Mouse (Mus musculus) left cerebral cortex, adult 18-20 months (tissue): Measurements from ENCODE around the gene Psip1. TPM values are rescaled to one million over a fixed set of nuclear protein-coding genes. Genes with fewer than 3 reads are reported as not detected.
"Not testable (repeated sequence)": the region's sequence is repeated elsewhere in the genome, so short reads cannot be mapped to it uniquely, and the experiment has no call there.

Experiments used
- DNase-seq, 2 experiments: peaks; one replicate each; pipeline ENCODE4 v3.0.0; 2021 to 2022; ENCODE audit warnings: low spot score in 2 of 2, mixed read lengths in 1 of 2
- long read RNA-seq, 2 experiments: library from polyadenylated mRNA; stranded (forward); transcript quantifications; one replicate each; pipeline ENCODE4 v2.0.0; 2021
- total RNA-seq, 2 experiments: library from RNA; stranded (reverse); gene quantifications; 2 replicates each; pipeline ENCODE4 v1.2.3; 2021

Psip1 gene
- total RNA-seq, result 100 to 1,000 TPM; 207 to 210 TPM
- long read RNA-seq, experiment 1, transcript Psip1-202 (11 exons, 1,973 nt), result major isoform, 84 of 280 reads
- long read RNA-seq, experiment 1, transcript Psip1-201 (16 exons, 3,251 nt), result minor isoform, 60 of 280 reads
- long read RNA-seq, experiment 1, transcript Psip1-203 (11 exons, 1,898 nt), result minor isoform, 43 of 280 reads
- long read RNA-seq, experiment 1, partial matches to known transcripts, result 72 of 280 reads
- long read RNA-seq, experiment 1, other reads (novel, unspliced or antisense), result 21 of 280 reads
- long read RNA-seq, experiment 2, transcript Psip1-203 (11 exons, 1,898 nt), result minor isoform, 26 of 195 reads
- long read RNA-seq, experiment 2, transcript Psip1-202 (11 exons, 1,973 nt), result major isoform, 44 of 195 reads
- long read RNA-seq, experiment 2, transcript Psip1-201 (16 exons, 3,251 nt), result major isoform, 44 of 195 reads
- long read RNA-seq, experiment 2, partial matches to known transcripts, result 60 of 195 reads
- long read RNA-seq, experiment 2, other reads (novel, unspliced or antisense), result 20 of 195 reads

DNA sequence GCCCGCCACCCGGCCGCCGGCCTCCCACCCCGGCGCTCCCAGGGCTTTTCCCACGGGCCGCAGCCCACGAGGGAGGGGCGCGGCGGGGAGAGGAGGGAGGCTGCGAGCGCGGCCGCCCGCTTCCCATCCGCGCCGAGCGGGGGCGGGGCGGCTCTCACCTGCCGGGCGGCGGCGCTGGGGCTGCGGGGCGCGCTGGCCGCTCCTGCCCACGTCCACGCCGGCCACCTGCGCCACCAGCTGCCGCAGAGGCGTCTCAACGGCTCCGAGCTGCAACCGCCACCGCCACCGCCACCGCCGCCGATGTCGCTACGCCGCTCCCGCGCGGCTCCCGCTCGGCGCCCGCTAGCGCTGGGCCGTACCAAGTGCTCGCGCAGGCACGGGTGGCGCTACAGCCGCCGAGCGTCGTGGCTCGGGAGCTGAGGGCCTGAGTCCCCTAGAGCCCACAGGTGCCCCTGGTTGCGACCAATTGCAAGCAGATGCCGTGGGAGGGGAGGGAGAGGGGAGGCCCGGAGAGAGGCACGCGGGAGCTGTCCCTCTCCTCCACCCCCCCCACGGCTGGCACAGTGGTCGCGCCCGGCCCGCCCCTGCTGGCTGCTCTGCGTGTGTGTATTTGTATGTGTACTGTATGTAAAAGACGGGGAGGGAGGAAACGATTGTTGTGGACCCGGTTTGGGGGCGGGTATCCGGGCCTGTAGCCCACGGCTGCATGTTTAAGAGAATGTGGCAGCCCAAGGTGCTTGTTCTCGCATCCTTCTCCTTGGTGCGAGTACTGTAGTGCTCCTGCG, at the start of gene Psip1:
Gene Psip1 (minus strand): TSS at position 343 of the 785 bp plus-strand sequence.
- peak; percentile 88 to 91 for DNase-seq

DNA sequence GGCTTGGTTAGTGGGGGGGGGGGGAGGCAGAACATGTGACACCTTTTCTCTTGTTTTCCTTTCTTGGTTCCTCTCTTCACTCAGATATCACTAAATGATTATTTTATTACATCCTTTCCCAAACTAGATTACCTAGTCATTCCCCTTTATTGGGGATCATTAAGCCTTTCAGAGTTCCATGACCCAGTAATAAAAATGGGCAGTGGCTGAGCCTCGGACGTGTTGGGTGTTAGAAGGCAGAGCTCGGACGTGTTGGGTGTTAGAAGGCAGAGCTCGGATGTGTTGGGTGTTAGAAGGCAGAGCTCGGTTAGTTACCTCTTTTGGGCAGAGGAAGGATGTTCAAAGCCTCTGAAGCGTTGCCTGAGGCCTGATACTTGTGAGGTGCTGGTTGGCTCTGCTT, 47.8 kb upstream of the Psip1 start:
- no peak for DNase-seq

DNA sequence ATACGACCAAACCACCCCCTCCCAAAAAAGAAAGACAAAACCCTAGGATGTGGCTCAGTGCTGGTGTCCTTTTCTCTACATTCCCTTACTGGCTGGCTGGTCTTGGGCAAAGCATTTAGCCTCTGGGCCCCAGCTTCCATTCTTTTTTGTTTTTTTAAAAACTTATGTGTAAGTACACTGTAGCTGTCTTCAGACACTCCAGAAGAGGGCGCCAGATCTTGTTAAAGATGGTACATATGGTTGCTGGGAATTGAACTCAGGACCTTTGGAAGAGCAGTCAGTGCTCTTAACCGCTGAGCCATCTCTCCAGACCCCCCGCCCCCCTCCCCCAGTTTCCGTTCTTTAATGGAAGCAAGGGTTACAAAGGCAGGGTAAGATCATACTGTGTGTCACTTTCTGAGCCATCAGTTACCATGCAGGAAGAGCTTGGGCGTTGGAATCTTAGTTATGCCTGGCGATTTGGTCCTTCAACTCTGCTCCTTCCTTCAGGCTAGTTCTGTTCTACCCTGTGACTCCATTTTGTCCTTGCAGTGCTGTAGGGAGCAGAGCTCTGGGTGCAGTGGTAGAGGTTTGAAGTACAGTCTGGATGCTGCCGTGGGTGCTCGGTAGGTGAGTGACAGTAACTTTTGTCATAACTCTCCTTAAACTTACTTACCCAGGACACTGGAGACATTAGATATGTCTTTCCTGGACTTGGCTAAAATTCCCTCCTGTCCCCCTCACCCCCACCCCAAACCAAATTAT, 47.1 kb upstream of the Psip1 start:
- no peak for DNase-seq

DNA sequence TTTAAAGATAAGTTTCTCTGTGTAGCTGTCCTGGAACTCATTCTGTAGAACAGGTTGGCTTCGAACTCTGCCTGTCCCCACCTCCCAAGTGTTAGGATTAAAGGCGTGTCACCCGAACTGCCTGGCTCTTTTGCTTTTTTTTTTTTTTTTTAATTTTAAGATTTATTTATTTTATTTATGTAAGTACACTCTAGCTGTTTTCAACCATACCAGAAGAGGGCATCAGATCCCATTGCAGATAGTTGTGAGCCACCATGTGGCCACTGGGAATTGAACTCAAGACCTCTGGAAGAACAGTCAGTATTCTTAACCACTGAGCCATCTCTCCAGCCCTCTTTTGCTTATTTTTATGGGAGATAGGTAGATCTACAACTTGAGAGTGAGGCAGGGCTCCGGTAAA, 43.8 kb upstream of the Psip1 start:
- DNase-seq, result not testable (repeated sequence)

DNA sequence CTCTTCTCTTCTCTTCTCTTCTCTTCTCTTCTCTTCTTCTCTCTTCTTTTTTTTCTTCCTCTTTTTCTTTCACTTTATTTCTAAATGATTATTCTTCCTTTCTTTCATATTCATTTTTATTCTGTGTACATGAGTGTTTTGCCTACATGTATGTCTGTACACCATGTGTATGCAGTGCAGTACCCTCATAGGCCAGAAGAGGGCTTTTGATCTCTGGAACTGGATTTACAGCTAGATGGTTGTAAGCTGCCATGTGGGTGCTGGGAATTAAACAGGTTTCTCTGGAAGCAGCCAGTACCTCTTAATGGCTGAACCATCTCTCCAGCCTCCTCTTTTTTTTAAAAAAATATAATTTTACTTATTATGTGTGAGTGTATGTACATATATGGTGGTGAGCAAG, 41.7 kb upstream of the Psip1 start:
- DNase-seq, result peak in 1 of 2 experiments; percentile 20

DNA sequence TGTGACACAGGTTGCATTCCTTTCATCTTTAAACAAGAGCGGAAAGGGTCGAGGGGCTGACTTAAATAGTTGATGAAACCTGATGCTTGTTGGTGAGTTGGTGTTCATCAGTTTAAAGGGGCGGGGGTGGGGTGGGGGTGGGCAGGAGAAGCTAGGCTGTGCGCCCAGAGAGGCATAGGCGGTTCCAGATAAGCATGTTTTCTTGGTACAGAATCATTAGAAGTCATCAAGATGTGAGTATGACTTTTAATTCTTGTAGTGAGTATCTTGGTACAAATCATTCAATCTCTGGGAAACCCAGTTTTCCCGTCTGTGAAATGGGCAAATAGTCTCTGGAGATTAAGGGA, 40.7 kb upstream of the Psip1 start:
- DNase-seq, result no peak

DNA sequence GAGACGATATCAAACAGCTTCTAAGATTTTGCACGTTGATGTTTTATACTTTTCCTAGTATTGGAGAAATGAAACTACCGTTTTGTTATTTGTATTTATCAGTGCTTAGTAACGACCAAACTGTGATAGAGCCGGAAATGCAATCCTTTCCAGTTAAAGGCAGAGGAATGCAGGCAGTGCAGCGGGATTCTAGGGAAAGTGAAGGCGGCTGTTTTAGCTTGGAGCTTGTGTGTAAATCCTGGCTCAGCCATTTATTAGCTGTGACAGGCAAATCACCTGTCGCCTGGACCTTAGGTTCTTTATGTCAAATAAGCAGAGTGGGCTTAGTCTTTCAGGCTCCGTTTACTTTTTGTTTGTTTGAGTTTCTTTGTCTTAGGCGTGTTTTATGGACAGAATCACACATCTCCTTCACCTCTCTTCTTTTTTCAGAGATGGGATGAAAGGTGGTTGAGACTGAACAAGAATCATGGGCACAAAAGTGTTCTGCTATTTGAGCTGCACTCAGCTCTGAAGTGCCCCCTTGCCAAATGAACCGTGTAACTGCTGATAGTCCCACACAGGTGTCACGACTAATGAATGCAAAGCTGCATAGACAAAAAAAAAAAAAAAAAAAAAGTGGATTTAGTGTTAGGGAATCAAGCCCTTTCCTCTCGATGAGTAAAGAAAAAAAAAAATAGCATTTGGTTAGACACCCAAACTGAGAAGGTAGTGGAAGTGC, 40.2 kb upstream of the Psip1 start:
- DNase-seq, result no peak

DNA sequence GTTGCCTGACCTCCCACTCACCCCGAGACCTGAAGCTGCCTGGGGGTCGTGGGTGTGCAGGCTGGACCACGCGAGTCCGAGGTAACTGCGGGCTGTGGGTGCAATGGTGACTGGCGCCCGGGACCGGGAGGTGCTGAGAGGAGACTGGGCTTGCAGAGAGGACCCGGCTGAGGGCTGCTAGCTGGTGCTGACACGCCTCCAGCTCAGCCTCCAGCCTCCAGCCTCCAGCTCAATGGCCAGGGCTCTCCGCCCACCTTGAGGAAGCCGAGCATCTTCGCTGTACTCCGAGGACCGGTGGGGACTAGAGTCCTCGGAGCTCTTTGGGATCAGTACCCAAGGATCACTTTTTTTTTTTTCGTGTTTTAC, 39.4 kb upstream of the Psip1 start:
- peak in 1 of 2 experiments; percentile 56 for DNase-seq

DNA sequence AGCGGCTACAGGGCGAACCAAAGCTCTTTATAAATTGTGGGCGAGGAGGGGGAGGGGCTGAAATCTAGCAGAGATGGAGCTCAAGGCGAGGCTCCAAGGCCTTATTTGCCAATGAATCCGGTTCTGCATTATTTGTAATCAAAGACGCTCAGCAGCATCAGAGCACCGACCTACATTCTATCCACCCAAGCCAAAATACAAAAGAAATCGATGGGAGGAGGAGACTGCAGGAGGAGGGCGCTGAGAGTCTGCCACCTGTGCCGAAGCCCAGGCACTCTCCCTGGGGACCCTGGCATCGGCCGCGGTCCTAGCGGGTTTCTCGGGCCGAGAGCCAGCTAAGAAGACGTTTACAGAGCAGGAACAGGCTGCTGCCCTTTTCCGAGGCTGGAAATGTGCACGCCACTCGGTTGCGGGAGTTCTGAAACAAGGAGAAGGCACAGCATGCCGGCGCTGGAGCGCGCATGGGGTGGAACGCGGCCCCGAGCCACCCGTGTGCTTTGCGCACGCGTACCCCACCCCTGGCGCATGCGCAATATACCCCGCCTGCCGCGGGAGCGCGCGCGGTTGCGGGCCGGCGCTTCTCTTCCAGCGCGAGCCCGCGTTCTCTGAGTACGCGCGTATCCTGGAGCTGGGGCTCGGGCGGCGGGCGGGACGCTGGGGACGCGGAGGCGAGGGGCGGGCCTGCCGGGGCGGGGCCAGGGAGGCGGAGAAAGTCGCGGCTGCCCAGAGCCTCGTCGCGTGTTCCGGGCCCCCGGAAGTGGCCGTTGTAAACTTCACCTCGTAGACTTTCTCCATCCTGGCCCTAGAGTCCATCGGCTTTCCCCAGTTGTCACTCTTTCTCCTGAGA, 38.8 kb upstream of the Psip1 start, which contains the start of gene Ccdc171:
Gene Ccdc171 (plus strand): TSS at position 703 of the 847 bp plus-strand sequence.
- peak; percentile 90 to 94 for DNase-seq

DNA sequence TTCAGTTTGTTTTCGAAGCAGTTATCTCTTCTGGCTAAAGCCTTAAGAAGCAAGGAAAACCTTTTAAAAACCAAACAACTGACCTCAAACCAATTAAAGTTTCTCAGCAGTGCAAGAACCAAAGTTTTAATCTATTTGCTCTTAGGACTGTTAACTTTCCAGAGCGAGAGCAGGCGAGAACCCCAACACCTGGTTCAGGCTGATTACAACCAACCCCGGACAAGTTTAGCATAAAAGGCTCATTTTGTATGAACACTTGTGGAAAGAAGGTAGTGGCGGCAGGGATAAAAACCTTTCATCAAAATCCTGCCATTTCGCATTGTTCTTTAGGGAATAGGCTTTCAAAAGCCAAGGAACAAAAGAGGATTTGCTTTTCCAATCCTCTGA, 38.2 kb upstream of the Psip1 start:
- no peak for DNase-seq

DNA sequence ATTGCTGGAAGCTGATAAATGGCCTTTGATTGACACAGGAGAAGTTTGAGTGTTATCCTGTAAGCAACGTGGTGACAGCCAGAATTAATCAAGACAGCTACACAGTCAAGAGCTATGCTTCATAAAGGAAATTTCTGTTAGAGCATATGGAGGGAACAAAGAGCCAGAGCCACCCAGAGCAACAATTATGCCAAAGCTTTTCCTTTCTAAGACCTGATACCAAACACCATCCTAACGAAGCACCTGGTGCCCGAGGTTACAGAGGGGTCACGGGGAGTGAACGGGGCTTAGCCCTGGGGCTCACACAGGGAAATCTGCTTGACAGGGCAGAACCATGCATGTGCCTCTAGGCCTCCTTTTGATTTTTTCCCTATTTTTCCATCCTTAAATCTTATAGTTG, 35.8 kb upstream of the Psip1 start:
- no peak for DNase-seq

DNA sequence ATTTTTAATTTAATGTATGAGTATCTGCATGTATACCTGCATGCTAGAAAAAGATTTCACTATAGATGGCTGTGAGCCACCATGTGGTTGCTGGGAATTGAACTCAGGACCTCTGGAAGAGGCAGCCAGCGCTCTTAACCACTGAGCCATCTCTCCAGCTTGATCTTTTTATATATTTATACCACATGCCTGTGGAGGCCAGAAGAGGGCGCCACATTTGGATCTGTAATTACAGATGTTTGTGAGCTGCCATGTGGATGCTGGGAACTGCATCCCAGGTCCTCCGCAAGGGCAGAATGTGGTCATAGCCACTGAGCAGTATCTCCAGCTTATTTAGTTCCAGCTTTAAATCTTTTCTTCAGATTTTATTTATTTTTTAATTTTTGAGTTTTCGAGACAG, 34.0 kb upstream of the Psip1 start:
- DNase-seq, result no peak

DNA sequence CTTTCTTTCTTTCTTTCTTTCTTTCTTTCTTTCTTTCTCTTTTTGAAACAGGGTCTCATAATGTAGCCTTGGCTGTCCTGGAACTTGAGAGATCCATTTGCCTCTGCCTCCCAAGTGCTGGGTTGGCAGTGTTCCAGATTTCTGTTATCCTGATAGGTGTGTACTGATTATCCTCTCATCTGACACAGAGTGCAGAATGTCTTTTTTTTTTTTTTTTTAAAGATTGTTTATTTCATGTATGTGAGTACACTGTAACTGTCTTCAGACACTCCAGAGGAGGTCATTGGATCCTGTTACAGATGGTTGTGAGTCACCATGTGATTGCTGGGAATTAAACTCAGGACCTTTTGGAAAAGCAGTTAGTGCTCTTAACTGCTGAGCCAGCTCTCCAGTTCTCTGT, 33.5 kb upstream of the Psip1 start:
- DNase-seq, result no peak

DNA sequence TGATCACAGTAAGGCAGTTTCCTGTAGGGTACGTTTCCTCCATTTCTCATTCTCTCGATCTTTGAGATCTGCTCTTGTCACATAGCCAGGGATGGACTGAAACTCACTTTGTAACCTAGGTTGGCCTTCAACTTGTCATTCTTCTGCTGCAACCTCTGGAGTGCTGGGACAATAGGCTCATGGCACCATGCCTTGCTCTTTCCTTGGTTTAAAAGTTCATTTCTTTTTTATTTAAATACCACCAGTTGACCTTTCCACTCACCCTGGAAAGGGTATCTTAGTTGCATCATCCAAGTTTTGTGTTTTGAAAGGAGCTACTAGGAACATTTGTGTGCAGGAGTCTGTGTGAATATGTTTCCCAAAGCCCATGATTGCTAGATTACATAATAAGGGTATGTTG, 32.9 kb upstream of the Psip1 start:
- DNase-seq, result no peak

DNA sequence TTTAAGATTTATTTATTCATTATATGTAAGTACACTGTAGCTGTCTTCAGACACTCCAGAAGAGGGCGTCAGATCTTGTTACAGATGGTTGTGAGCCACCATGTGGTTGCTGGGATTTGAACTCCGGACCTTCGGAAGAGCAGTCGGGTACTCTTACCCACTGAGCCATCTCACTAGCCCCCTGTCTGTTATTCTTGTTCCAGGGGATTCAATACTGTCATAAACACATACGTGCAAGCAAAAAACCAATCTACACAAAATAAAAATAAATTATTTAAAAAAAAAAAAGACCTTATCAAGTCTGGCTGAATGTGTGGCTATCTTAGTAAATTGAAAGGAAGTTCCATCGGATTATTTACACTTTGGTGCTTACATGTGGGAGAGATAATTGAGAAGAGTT, 29.9 kb upstream of the Psip1 start:
- not testable (repeated sequence) for DNase-seq

DNA sequence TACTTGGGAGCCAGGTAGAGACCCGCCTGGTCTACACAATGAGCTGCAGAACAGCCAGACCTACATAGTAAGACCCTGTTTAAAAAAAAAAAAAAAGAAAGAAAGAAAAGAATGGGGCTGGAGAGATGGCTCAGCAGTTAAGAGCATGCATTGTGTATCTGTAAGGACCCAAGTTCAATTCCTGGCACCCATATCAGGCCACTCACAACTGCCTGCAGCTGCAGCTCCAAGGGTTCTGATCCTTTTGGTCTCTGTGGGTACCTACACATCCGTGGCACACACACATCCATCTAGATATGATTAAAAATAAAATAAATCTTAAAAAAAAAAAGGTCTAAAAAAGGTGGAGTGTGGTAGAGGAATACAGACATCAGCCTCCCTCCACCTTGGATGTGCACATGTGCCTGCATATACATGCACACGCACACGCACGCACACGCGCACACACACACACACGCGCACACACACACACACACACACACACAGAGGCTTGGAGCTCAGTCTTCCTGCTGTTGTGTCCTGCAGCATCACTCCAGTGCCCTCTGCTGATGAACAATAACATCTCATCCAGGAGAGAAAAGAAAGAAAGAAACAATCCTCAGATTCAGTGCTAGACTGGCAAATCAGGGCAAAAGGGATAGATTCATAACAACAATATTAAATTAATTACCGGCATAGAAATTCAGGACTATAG, 28.9 kb upstream of the Psip1 start:
- DNase-seq, result peak in 1 of 2 experiments; percentile 6

DNA sequence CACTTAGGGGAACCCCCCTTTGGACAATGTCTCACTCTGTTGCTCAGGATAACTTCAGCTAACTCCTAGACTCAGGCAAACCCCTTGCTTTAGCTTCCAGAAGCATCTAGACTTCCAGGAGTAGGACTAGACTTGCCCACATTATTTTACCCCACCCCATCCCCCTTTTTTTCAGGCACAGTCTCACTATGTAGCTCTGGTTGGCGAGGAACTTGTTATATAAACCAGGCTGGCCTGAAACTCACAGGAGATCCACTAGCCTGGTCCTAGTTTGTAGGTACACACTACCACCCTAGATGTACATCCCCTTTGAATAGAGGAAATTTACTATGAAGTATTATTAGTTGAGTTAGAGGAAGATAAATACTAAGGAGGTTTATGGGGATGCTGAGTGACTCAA, 27.9 kb upstream of the Psip1 start:
- no peak for DNase-seq

DNA sequence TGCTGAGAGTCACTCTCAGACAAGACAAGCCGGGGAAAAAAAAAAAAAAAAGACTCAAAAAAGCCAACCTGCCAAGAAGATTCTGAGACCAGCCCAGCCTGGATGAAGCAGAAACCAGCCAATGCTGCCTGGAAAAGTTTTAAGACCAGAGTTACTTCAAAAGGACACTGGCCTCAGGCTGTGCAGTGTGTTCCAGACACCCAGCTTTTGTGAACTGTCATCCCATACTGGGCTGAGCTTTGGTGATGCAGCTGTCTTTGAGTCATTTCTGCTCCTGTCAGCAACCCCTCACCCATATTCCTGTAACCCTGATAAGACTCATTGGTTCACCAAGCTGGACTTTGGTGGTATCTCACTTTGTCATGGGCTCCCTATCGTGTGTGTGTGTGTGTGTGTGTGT, 26.4 kb upstream of the Psip1 start:
- no peak for DNase-seq

DNA sequence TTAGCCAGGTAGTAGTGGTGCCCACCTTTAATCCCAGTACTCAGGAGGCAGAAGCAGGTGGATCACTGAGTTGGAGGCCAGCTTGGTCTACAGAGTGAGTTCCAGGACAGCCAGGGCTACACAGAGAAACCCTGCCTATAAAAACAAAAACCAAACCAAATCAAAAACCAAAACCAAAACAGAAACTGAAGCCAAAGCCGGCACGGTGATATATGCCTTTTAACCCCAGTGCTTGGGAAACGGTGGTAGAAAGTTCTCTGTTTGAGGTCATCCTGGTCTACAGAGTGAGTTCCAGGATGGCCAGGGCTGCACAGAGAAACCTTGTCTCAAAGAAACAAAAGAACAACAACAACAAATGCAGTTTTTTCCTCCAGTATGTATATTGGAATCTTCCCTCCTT, 26.0 kb upstream of the Psip1 start:
- DNase-seq, result no peak
